Mouse (Mus musculus): ENCODE results near the gene Gnai2. TPM values are rescaled to one million over a fixed set of nuclear protein-coding genes. Genes with fewer than 3 reads are reported as not detected.

The Gnai2 gene
- polyA plus RNA-seq, 1 experiment from 2014 or later = 146 TPM

DNA sequence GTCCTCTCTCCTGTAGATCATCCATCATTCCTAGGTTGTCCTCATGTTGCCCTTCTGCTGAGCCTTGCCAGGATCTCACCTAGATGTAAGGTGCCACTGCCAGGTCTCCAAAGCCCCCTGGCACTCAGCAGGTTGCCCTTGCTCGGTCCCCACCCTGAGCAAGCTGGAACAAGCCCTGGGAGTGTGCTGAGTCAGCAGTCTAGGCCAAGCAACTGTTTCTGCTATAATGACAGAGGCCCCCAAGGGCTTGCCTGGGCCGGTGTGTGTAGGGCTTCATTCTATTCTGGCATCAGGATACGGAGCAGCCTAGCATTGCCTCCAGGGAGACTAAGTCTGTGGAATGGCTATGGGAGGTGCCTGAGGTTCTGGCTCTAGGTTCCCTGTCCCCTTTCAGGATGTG lies 25.6 kb upstream of the Gnai2 start:
- DNase-seq (no peak), ATAC-seq (no peak)
- 67% methylated on average over 3 of the region's 3 CpGs for WGBS (ENCODE audit: insufficient replicate concordance)
- no peak overlapping the region for H3K4me2 ChIP-seq (ENCODE audit: low read depth, low read length)
- H3K27ac ChIP-seq (ENCODE audit: low read depth) = no peak overlapping the region
- no peak overlapping the region for H3K9ac ChIP-seq (replicated peaks)
- TF ChIP-seq EP300 (IDR thresholded peaks at IDR 0.05; ENCODE audit: low read depth) (no peak), CTCF (IDR thresholded peaks at IDR 0.05; ENCODE audit: low read depth) (no peak)
- H3K9me3 ChIP-seq (ENCODE audit: low read length) = no peaks in the 10 kb centered on the region
- peaks cover 4% of the 10 kb centered on the region for H3K27me3 ChIP-seq (ENCODE audit: insufficient read depth, low read length)
- peaks cover 12% of the 10 kb centered on the region for H3K36me3 ChIP-seq (replicated peaks; ENCODE audit: insufficient read depth, low read length)
- peaks cover 5% of the 10 kb centered on the region for H3K4me1 ChIP-seq (ENCODE audit: insufficient read depth)
- no peak overlapping the region for H3K4me3 ChIP-seq (ENCODE audit: low read depth, low read length)

DNA sequence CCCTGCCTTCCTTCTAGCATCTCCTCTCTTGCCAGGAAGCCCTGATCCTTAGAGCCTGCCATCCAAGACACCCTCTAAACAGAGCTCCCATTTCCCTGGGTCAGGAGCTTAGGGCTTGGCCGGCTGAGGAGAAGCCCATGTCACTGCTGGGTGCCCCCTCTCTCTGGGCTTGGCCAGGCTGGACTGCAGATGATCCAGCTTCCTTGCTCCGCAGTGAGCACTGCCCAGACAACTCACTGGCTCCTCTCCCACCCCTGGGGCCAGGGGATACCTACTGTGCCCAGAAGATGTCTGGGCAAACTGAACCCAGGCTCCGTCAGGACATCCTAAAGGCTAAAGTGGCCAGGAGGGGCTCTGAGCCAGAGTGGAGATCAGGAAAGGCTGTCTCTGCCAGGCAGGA lies 24.8 kb upstream of the Gnai2 start:
- no peak for TF ChIP-seq EP300 (IDR thresholded peaks at IDR 0.05; ENCODE audit: low read depth)
- no peak for TF ChIP-seq CTCF (IDR thresholded peaks at IDR 0.05; ENCODE audit: low read depth)
- 77% methylated on average over 3 of the region's 3 CpGs for WGBS (ENCODE audit: insufficient replicate concordance)
- peaks cover 5% of the 10 kb centered on the region for H3K4me1 ChIP-seq (ENCODE audit: insufficient read depth)
- H3K27ac ChIP-seq (ENCODE audit: low read depth) = no peak overlapping the region
- H3K27me3 ChIP-seq (ENCODE audit: insufficient read depth, low read length) = no peaks in the 10 kb centered on the region
- H3K9me3 ChIP-seq (ENCODE audit: low read length) = no peaks in the 10 kb centered on the region
- H3K9ac ChIP-seq (replicated peaks) = no peak overlapping the region
- no peak overlapping the region for H3K4me2 ChIP-seq (ENCODE audit: low read depth, low read length)
- DNase-seq (no peak), ATAC-seq (no peak)
- H3K4me3 ChIP-seq (ENCODE audit: low read depth, low read length) = no peak overlapping the region
- peaks cover 16% of the 10 kb centered on the region for H3K36me3 ChIP-seq (replicated peaks; ENCODE audit: insufficient read depth, low read length)

DNA sequence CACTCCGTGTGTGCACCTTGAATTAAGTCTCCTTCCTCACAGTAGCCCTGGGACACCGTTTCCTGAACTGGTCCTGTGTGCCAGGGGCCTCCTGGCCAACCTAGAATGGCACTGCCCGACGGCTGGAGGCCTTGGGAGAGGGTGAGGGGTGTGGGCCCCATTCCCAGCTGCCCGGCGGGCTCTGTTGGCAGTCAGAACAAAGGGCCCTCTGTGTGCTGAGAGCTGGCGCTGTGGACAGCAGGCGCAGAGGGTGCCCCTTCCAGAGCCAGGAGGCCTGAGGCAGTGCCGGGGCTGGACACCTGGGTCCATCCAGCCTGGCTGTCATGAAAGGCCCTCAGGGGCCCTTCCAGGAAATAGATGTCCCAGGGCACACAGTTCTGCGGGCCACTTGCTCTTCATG lies 24.4 kb upstream of the Gnai2 start:
- Histone ChIP-seq H3K4me1 (ENCODE audit: insufficient read depth) (peaks cover 5% of the 10 kb centered on the region), H3K9ac (replicated peaks) (no peak overlapping the region), H3K27me3 (ENCODE audit: insufficient read depth, low read length) (no peaks in the 10 kb centered on the region), H3K27ac (ENCODE audit: low read depth) (no peak overlapping the region; the same call in 1 of the 2 replicates), H3K4me3 (ENCODE audit: low read depth, low read length) (no peak overlapping the region), H3K36me3 (replicated peaks; ENCODE audit: insufficient read depth, low read length) (peaks cover 16% of the 10 kb centered on the region), H3K9me3 (ENCODE audit: low read length) (no peaks in the 10 kb centered on the region), H3K4me2 (ENCODE audit: low read depth, low read length) (no peak overlapping the region)
- TF ChIP-seq CTCF (IDR thresholded peaks at IDR 0.05; ENCODE audit: low read depth) = no peak
- TF ChIP-seq EP300 (IDR thresholded peaks at IDR 0.05; ENCODE audit: low read depth) = no peak
- DNase-seq = no peak
- 76% methylated on average over 10 of the region's 10 CpGs for WGBS (ENCODE audit: insufficient replicate concordance)
- no peak for ATAC-seq

DNA sequence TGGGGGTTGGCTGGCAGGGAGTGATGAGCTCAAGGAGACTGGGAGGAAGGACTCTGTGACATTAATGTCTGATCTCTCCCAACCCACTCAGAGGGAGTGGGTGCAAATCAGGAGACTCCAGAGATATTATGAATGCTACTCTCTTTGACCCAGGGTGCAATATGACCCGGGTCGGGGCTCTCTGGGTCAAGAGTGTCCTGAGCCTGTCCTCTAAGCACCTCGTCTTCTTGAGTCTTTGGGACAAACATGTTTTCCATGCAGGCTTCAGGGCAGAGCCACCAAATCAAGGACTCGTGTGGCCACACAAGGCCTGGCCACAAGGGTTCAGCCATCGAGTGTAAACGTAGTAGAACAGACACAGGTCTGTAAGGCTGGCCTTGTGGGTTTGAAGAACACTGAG lies 22.9 kb upstream of the Gnai2 start:
- Histone ChIP-seq H3K27me3 (ENCODE audit: insufficient read depth, low read length) (no peaks in the 10 kb centered on the region), H3K4me1 (ENCODE audit: insufficient read depth) (peaks cover 5% of the 10 kb centered on the region), H3K36me3 (replicated peaks; ENCODE audit: insufficient read depth, low read length) (peaks cover 16% of the 10 kb centered on the region), H3K27ac (ENCODE audit: low read depth) (no peak overlapping the region), H3K4me2 (ENCODE audit: low read depth, low read length) (no peak overlapping the region), H3K9me3 (ENCODE audit: low read length) (no peaks in the 10 kb centered on the region), H3K9ac (replicated peaks) (no peak overlapping the region), H3K4me3 (ENCODE audit: low read depth, low read length) (no peak overlapping the region)
- ATAC-seq = no peak
- no peak for TF ChIP-seq CTCF (IDR thresholded peaks at IDR 0.05; ENCODE audit: low read depth)
- TF ChIP-seq EP300 (IDR thresholded peaks at IDR 0.05; ENCODE audit: low read depth) = no peak
- no peak for DNase-seq
- 75% methylated on average over 6 of the region's 6 CpGs for WGBS (ENCODE audit: insufficient replicate concordance)

DNA sequence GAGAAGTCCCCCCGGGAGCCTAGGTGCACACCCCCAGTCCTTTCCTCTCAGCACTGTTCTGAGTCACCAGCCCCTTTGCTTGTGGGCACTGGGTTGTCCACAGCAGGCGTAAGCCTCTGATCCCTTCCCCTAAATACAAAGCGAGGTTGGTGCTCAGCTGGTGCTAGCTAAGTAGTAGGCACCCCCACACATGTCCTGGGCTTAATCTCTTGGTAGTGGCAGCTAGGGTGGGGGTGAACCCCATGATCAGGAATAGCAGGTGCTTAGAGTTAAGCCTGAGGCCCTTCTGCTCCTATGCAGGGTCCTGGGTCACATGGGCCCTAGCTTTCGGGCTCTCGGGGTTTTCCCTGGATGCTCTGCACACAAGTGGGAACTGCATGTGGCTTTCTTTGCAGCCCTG lies 22.0 kb upstream of the Gnai2 start:
- no peak for DNase-seq
- H3K36me3 ChIP-seq (replicated peaks; ENCODE audit: insufficient read depth, low read length) = peaks cover 17% of the 10 kb centered on the region
- H3K9me3 ChIP-seq (ENCODE audit: low read length) = no peaks in the 10 kb centered on the region
- no peak overlapping the region for H3K4me3 ChIP-seq (ENCODE audit: low read depth, low read length)
- no peak overlapping the region for H3K9ac ChIP-seq (replicated peaks)
- H3K4me2 ChIP-seq (ENCODE audit: low read depth, low read length) = no peak overlapping the region
- WGBS (ENCODE audit: insufficient replicate concordance) = 75% methylated on average over 5 of the region's 5 CpGs
- ATAC-seq = no peak
- TF ChIP-seq CTCF (IDR thresholded peaks at IDR 0.05; ENCODE audit: low read depth) (no peak), EP300 (IDR thresholded peaks at IDR 0.05; ENCODE audit: low read depth) (no peak)
- H3K27me3 ChIP-seq (ENCODE audit: insufficient read depth, low read length) = no peaks in the 10 kb centered on the region
- no peak overlapping the region for H3K27ac ChIP-seq (ENCODE audit: low read depth)
- peaks cover 3% of the 10 kb centered on the region; the same call in 1 of the 2 replicates for H3K4me1 ChIP-seq (ENCODE audit: insufficient read depth)

DNA sequence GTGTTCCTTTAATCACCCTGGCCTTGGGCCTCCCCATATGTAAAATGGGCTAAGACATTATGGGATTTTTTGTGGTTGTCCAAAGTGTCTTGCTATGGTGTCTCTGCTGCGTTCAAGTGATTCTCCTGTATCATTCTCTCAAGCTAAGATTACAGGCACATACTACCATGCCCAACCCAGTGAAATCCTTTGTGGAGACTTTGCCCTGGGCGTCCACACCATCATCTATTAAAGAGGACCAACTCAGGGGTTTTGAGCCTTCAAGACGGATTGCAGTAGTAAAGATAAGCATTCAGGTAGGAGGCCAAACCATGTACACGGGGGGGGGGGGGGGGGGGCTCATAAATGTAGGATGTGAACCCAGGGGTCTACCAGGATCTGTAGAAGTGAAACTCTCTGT lies 19.4 kb upstream of the Gnai2 start:
- no peak overlapping the region for H3K4me2 ChIP-seq (ENCODE audit: low read depth, low read length)
- H3K27me3 ChIP-seq (ENCODE audit: insufficient read depth, low read length) = no peaks in the 10 kb centered on the region
- no peak for DNase-seq
- no peak for ATAC-seq
- 74% methylated on average over 4 of the region's 4 CpGs for WGBS (ENCODE audit: insufficient replicate concordance)
- no peak for TF ChIP-seq EP300 (IDR thresholded peaks at IDR 0.05; ENCODE audit: low read depth)
- no peak for TF ChIP-seq CTCF (IDR thresholded peaks at IDR 0.05; ENCODE audit: low read depth)
- no peak overlapping the region for H3K4me3 ChIP-seq (ENCODE audit: low read depth, low read length)
- no peaks in the 10 kb centered on the region for H3K9me3 ChIP-seq (ENCODE audit: low read length)
- no peak overlapping the region for H3K9ac ChIP-seq (replicated peaks)
- H3K36me3 ChIP-seq (replicated peaks; ENCODE audit: insufficient read depth, low read length) = peaks cover 26% of the 10 kb centered on the region
- peaks cover 3% of the 10 kb centered on the region; the same call in 1 of the 2 replicates for H3K4me1 ChIP-seq (ENCODE audit: insufficient read depth)
- 0 out of 2 replicates have a peak overlapping the region, but pooled peaks have one; percentile 78 for H3K27ac ChIP-seq (ENCODE audit: low read depth)

DNA sequence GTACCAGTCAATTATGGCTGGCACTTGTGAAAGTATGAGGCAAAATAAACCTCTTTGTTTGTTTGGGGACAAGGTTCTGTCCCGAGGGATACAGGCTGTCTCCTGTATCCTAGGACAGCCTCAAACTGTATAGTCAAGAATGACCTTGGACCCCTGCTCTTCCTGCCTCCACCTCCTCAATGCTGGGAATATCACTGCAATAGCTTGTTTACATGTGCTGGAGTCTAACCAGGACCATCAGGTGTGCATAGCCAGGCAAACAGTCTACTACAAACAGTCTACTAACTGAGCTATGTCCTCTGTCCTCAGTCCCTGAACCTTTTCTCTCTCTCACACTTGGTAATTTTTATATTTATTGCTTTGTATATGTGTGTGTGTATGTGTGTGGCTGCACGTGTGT lies 18.3 kb upstream of the Gnai2 start:
- no peak overlapping the region for H3K9ac ChIP-seq (replicated peaks)

More for the DNA sequence above, 18.3 kb upstream of the Gnai2 start:
- 0 out of 2 replicates have a peak, but pooled peaks cover 3% of the 10 kb centered on the region for H3K4me1 ChIP-seq (ENCODE audit: insufficient read depth)
- peak; percentile 72 for ATAC-seq
- no peak for DNase-seq
- H3K27ac ChIP-seq (ENCODE audit: low read depth) = peak overlapping the region; percentile 78
- no peaks in the 10 kb centered on the region for H3K27me3 ChIP-seq (ENCODE audit: insufficient read depth, low read length)
- no peak overlapping the region for H3K4me2 ChIP-seq (ENCODE audit: low read depth, low read length)
- H3K9me3 ChIP-seq (ENCODE audit: low read length) = no peaks in the 10 kb centered on the region
- TF ChIP-seq EP300 (IDR thresholded peaks at IDR 0.05; ENCODE audit: low read depth) = peak; percentile 77
- TF ChIP-seq CTCF (IDR thresholded peaks at IDR 0.05; ENCODE audit: low read depth) = no peak
- H3K36me3 ChIP-seq (replicated peaks; ENCODE audit: insufficient read depth, low read length) = peaks cover 26% of the 10 kb centered on the region
- WGBS (ENCODE audit: insufficient replicate concordance) = 57% methylated on average over 2 of the region's 2 CpGs
- H3K4me3 ChIP-seq (ENCODE audit: low read depth, low read length) = no peak overlapping the region
